Mouse (Mus musculus): ENCODE data around the gene 1110032A03Rik.

Gene 1110032A03Rik

GRCm38 (mm10) chr9:50774991-50775612 lies at the start of gene 1110032A03Rik, which contains the start of gene Alg9:
TSS of gene 1110032A03Rik (minus strand) at chr9:50775520.
TSS of gene Alg9 (plus strand) at chr9:50775019.
- peak; percentile 87 for DNase-seq (ENCODE audit: low read depth, low spot score)

- no peak for DNase-seq (ENCODE audit: low read depth, low spot score)
Observed at GRCm38 (mm10) chr9:50823779-50824453, 48.6 kb upstream of the 1110032A03Rik start.

- DNase-seq (ENCODE audit: low read depth, low spot score) = no peak
Observed at GRCm38 (mm10) chr9:50822216-50822615, 46.9 kb upstream of the 1110032A03Rik start.

- no peak for DNase-seq (ENCODE audit: low read depth, low spot score)
Observed at GRCm38 (mm10) chr9:50821651-50822050, 46.3 kb upstream of the 1110032A03Rik start.

- no peak for DNase-seq (ENCODE audit: low read depth, low spot score)
Observed at GRCm38 (mm10) chr9:50819716-50820115, 44.4 kb upstream of the 1110032A03Rik start.

- DNase-seq (ENCODE audit: low read depth, low spot score) = no peak
Observed at GRCm38 (mm10) chr9:50818050-50818449, 42.7 kb upstream of the 1110032A03Rik start.

- no peak for DNase-seq (ENCODE audit: low read depth, low spot score)
Observed at GRCm38 (mm10) chr9:50816512-50816911, 41.2 kb upstream of the 1110032A03Rik start.

- DNase-seq (ENCODE audit: low read depth, low spot score) = no peak
Observed at GRCm38 (mm10) chr9:50815666-50816065, 40.3 kb upstream of the 1110032A03Rik start.

- no peak for DNase-seq (ENCODE audit: low read depth, low spot score)
Observed at GRCm38 (mm10) chr9:50813796-50814195, 38.5 kb upstream of the 1110032A03Rik start.

- DNase-seq (ENCODE audit: low read depth, low spot score) = no peak
Observed at GRCm38 (mm10) chr9:50811746-50812145, 36.4 kb upstream of the 1110032A03Rik start.

GRCm38 (mm10) chr9:50811187-50811586 lies 35.9 kb upstream of the 1110032A03Rik start:
- DNase-seq (ENCODE audit: low read depth, low spot score) = no peak

- no peak for DNase-seq (ENCODE audit: low read depth, low spot score)
Observed at GRCm38 (mm10) chr9:50809146-50809545, 33.8 kb upstream of the 1110032A03Rik start.

GRCm38 (mm10) chr9:50808471-50808870 lies 33.2 kb upstream of the 1110032A03Rik start:
- DNase-seq (ENCODE audit: low read depth, low spot score) = no peak

- no peak for DNase-seq (ENCODE audit: low read depth, low spot score)
Observed at GRCm38 (mm10) chr9:50803055-50803671, 27.8 kb upstream of the 1110032A03Rik start.

GRCm38 (mm10) chr9:50800985-50801384 lies 25.7 kb upstream of the 1110032A03Rik start:
- DNase-seq (ENCODE audit: low read depth, low spot score) = peak; percentile 66

- DNase-seq (ENCODE audit: low read depth, low spot score) = no peak
Observed at GRCm38 (mm10) chr9:50798368-50798767, 23.0 kb upstream of the 1110032A03Rik start.

GRCm38 (mm10) chr9:50797641-50798040 lies 22.3 kb upstream of the 1110032A03Rik start:
- DNase-seq (ENCODE audit: low read depth, low spot score) = no peak

- no peak for DNase-seq (ENCODE audit: low read depth, low spot score)
Observed at GRCm38 (mm10) chr9:50796776-50797175, 21.5 kb upstream of the 1110032A03Rik start.

- DNase-seq (ENCODE audit: low read depth, low spot score) = no peak
Observed at GRCm38 (mm10) chr9:50795266-50795665, 19.9 kb upstream of the 1110032A03Rik start.

- peak; percentile 57 for DNase-seq (ENCODE audit: low read depth, low spot score)
Observed at GRCm38 (mm10) chr9:50782155-50782554, 6.8 kb upstream of the 1110032A03Rik start.

- no peak for DNase-seq (ENCODE audit: low read depth, low spot score)
Observed at GRCm38 (mm10) chr9:50776162-50776760, 941 bp upstream of the 1110032A03Rik start.

GRCm38 (mm10) chr9:50775662-50776126 lies 374 bp upstream of the 1110032A03Rik start:
- DNase-seq (ENCODE audit: low read depth, low spot score) = peak; percentile 22
